Mouse (Mus musculus) midbrain, embryonic 12.5 days (tissue): ENCODE measurements around the gene Stra8. TPM values are rescaled to one million over a fixed set of nuclear protein-coding genes. Genes with fewer than 3 reads are reported as not detected.

ENCODE experiments used
- ATAC-seq: fragments of 200-750 bp; cut with Nextera tagmentation; 2 replicates; pipeline ENCODE4 v1.8.0; 2017; ENCODE audit warnings: low read depth, moderate TSS enrichment, moderate library complexity; ENCODE audit not compliant: low FRiP score
- H3K27ac ChIP-seq: fragments of 300-500 bp; sonication (generic); replicated peaks from 2 replicates; pipeline ENCODE4 v1.5.1; 2016; ENCODE audit warnings: mild to moderate bottlenecking
- H3K27me3 ChIP-seq: fragments of 300-500 bp; sonication (generic); 2 replicates; pipeline ENCODE4 v1.6.1; 2016; ENCODE audit warnings: mild to moderate bottlenecking
- H3K36me3 ChIP-seq: fragments of 300-500 bp; sonication (generic); 2 replicates; pipeline ENCODE4 v1.6.1; 2016
- H3K4me1 ChIP-seq: fragments of 300-500 bp; sonication (generic); 2 replicates; pipeline ENCODE4 v1.6.1; 2016
- H3K4me2 ChIP-seq: fragments of 300-500 bp; sonication (generic); replicated peaks from 2 replicates; pipeline ENCODE4 v1.6.1; 2016; ENCODE audit warnings: mild to moderate bottlenecking, moderate library complexity
- H3K4me3 ChIP-seq: fragments of 300-500 bp; sonication (generic); 2 replicates; pipeline ENCODE4 v1.5.1; 2016; ENCODE audit warnings: mild to moderate bottlenecking
- H3K9ac ChIP-seq: fragments of 300-500 bp; sonication (generic); replicated peaks from 2 replicates; pipeline ENCODE4 v1.6.1; 2016; ENCODE audit warnings: mild to moderate bottlenecking, moderate library complexity
- H3K9me3 ChIP-seq: fragments of 300-500 bp; sonication (generic); 2 replicates; pipeline ENCODE4 v1.6.1; 2016; ENCODE audit warnings: mild to moderate bottlenecking
- WGBS: fragments of 180-500 bp; shearing (Covaris S2); methylation state at CpG from one replicate; pipeline ENCODE4 v1.1.7; 2016; 5-methylcytosine and 5-hydroxymethylcytosine counted together
- polyA plus RNA-seq: library from polyadenylated mRNA; unstranded; fragments of >200 nt; fragmentation: Nextera tagmentation; extraction: Ambion mirVana; gene quantifications from 2 replicates; pipeline ENCODE4 v1.2.1, GENCODE M21; 2016

The Stra8 gene
- polyA plus RNA-seq, 1 experiment from 2014 or later = not detected

GRCm38 (mm10) chr6:34987085-34987645 is 67.2 kb downstream of the Stra8 start:
- Histone ChIP-seq H3K9ac (no peak overlapping the region), H3K4me3 (no peak overlapping the region), H3K27ac (no peak overlapping the region), H3K4me2 (no peak overlapping the region), H3K4me1 (peaks cover 15% of the 10 kb centered on the region), H3K9me3 (no peaks in the 10 kb centered on the region), H3K27me3 (no peaks in the 10 kb centered on the region; the same call in none of the 2 replicates), H3K36me3 (no peaks in the 10 kb centered on the region)
- WGBS = 90% methylated on average over 12 of the region's 12 CpGs
- ATAC-seq = no peak

- Histone ChIP-seq H3K9me3 (no peaks in the 10 kb centered on the region), H3K27ac (no peak within 1 kb of the TSS), H3K4me2 (peak within 1 kb of the TSS; percentile 36), H3K9ac (0 out of 2 replicates have a peak within 1 kb of the TSS, but pooled peaks have one; percentile 17), H3K27me3 (no peaks in the 10 kb centered on the region; the same call in none of the 2 replicates), H3K4me1 (peaks cover 15% of the 10 kb centered on the region), H3K4me3 (no peak within 1 kb of the TSS), H3K36me3 (no peaks in the 10 kb centered on the region)
- WGBS = 9% methylated on average over 20 of the region's 20 CpGs
- peak; percentile 38; the same call in 1 of the 2 replicates for ATAC-seq
Observed at GRCm38 (mm10) chr6:34988081-34988761, 68.3 kb downstream of the Stra8 start, which contains the start of gene Slc23a4. Slc23a4 (minus strand) TSS chr6:34988404.

Other genes with a start within 250 kb of the Stra8 start
- 7.4 and 8.6 TPM in 2 replicates for gene Agbl3, start 139.7 kb upstream of the Stra8 start, polyA plus RNA-seq
- 1.8 and 2.0 TPM in 2 replicates for gene Tmem140, start 57.0 kb upstream of the Stra8 start, polyA plus RNA-seq
- 15.3 and 15.6 TPM in 2 replicates for gene Cyren, start 42.1 kb upstream of the Stra8 start, polyA plus RNA-seq
- gene Wdr91, start 9.3 kb upstream of the Stra8 start, polyA plus RNA-seq = 12.1 and 12.7 TPM in 2 replicates
- 0.29 and 0.59 TPM in 2 replicates for gene Slc23a4, start 68.2 kb downstream of the Stra8 start, polyA plus RNA-seq
- gene Cnot4, start 213.6 kb downstream of the Stra8 start, polyA plus RNA-seq = 31.3 and 31.5 TPM in 2 replicates